Mouse (Mus musculus) common myeloid progenitor, adult 5-6 weeks (primary cell): ENCODE measurements around the gene Hes3. TPM values are rescaled to one million over a fixed set of nuclear protein-coding genes. Genes with fewer than 3 reads are reported as not detected.

ENCODE experiments used
- ATAC-seq: replicated peaks from 2 replicates; pipeline ENCODE4 v1.8.0; 2016; ENCODE audit warnings: low read depth, mild to moderate bottlenecking, moderate TSS enrichment, inconsistent platforms; ENCODE audit not compliant: poor library complexity, severe bottlenecking
- total RNA-seq: library from RNA; stranded (forward); fragments of 200-1000, 187-1606 nt; gene quantifications from 2 replicates; pipeline ENCODE4 v1.2.3, GENCODE M21; 2017

Gene Hes3
- total RNA-seq, 1 experiment from 2014 or later: not detected

DNA sequence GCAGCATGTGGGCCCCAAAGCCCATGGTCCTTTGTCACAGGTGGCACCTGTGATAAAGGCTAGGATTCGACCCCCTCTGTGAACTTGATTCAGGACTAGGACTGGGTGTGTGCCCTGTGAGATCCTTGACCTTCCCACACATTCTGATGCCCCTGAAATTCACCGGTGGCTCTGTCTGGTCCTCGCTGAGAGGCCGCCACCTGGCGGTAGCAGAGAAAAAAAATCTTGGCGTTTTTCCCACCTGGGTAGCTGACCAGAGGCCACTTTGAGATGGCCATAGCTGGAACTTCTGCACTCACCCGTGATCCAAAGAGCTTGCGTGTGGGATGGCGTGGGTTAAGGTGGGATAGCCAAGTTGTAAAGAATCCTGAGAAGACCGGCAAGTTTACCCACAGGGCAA is 6.0 kb downstream of the Hes3 start:
- ATAC-seq: no peak

DNA sequence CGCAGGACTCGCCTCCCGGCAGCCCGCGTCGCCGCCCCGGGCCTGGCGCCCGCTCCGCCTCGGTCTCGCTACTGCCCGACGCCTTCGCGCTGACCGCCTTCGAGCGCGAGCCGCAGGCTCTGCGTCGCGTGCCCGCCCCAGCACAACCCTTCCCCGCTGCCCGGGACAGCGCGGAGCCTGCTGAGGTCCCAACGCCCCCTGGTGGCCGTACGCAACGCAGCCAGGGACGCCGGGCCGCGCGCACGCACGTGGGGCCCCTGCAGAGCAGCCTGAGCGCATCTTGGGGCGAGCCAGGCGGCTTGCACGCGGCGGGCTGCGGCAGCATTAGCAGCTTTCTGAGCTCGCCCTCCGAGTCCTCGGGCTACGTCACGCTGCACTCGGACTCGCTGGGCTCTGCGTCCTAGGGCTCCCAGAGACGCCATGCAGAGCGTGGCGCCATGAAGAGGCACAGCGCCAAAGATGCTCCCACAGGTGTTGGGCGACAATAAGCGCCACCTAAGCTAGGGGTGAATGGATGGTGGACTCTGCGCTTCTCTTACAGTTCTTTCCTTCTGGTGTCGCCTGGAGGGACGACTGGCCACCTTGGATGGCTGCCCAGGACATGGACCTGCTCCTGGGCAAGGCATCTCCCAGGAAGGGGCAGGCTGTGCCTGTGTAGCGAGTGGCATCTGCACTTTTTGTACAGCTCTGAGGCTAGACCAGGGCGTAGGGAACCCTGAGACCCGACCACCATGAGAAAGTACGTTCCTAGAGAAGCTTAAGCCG is 8.1 kb downstream of the Hes3 start:
- peak; percentile 78 for ATAC-seq

DNA sequence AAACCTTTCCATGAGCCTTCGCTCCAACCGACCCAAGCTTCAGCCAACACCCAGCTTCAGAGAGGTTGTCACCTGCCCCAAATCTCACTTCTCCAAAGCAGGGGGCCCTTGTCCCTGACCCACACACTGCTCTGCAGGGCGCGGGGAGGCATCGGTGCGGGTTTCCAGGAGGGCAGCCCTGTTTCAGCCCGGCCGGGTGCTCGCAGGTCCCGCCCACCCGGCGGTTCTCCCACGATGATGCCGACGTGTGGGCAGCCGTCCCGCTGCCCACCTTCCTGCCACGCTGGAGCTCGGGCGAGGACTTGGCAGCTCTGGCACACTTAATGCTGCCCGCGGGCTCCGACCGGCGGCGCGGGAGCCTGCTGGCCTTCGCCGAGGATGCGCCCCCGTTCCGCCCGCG is 8.7 kb downstream of the Hes3 start:
- ATAC-seq: no peak

DNA sequence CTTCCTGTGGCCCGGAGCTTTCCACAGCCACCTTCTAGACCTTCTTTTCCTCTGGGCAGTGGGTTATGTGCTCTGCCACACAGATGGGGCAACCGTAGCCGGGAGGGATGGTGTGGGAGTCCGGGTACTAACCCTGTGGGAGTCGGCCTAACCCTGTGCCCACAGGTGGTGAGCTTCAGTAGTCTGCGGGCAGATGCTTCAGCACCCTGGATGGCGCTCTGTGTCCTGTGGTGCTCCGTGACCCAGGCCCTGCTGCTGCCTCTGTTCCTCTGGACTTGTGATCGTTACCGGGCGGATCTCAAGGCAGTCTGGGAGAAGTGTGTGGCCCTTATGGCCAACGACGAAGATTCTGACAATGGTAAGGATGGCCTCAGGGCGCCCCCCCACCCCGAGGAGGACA is 9.9 kb downstream of the Hes3 start:
- no peak for ATAC-seq

DNA sequence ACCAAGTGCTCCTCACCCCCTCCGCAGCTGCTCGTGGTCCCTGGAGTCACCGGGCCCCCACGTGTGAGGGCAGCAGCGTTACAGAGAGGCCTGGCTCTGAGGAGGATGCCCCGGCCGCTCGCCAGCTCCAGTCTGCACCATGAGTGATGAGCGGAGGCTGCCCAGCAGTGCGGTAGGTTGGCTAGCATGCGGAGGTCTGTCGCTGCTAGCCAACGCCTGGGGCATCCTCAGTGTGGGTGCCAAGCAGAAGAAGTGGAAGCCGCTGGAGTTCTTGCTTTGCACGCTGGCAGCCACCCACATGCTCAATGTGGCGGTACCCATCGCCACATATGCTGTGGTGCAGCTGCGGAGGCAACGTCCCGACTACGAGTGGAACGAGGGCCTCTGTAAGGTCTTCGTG is 12.5 kb downstream of the Hes3 start:
- ATAC-seq: no peak

DNA sequence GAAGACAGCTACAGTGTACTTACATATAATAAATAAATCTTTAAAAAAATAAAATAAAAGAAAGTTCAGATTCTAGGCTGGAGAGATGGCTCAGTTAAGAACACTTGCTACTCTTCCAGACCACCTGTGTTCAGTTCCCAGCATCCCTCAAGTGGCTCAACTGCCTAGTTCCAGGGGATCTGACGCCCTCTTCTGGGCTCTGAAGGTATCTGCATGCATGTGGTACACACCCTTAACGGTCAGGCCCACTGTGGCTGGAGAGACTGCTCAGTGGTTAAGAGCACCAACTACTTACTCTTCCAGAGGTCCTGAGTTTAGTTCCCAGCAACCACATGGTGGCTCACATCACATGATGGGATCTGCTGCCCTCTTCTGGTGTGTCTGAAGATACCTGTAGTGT is 13.5 kb downstream of the Hes3 start:
- no peak for ATAC-seq

DNA sequence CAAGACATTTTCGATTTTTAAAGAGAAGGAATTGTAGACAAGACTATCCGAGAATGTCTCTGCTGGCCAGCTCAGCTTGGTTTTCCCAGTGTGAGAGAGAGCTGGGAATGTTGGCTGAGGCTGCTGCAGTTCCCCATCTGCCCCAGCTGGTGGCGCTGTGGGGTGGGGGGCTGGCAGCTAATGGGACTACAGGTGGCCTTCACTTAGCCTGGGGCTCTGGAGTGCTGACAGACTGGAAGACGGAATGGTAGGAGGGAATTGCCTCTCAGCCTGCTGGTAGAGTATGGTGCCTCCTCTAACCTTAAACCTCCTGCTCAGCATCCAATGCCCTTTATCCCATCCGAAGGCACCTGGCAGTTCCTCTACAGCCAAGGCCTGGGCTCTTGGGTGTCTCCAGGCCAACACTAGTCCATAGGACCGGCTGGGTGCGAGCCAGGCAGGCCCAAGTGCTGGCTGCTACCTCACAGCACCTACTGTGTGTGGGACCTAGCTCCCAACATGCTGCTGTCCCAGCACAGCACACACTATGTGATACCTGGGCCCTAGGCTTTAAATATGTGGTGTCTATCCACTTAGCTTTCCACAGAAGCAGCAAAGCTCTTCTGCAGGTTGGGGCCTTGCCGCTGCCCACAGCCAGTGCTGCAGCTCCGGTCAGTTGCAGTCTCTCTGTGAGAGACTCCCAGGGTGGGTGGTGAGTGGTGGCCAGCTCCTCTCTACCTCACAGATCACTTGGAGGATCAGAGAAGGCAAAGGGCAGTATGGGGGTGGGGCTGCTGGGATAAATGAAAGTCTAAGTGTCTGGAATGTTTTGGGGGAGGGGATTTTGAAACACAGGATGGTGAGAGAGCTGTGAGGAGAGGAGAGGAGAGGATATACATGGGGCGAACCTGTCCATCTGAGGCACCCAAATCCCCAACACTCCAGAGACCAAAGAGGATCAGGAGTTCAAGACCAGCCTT is 14.8 kb downstream of the Hes3 start:
- ATAC-seq: no peak

DNA sequence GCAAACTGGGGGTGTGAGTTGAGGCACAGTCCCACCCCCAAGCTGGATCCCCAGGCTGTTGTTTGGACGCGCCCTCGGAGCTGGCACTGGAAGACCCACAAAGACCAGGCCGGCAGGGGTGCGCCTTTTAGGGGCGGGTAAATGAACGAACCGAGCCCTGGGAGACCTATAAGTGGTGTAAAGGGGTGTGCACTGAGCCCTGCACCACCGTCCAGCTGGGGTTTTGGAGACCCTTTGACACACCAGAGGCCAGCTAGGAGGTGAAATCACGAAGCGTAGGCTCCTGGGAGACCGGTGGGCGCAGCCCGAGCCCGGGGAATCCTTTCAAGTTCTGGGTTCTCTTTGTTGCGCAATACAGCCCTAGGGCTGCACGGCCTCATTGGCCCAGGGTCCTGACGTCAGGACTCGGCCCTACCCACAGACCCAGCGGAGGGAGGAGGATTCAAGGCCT is 16.8 kb downstream of the Hes3 start:
- peak; percentile 71 for ATAC-seq

DNA sequence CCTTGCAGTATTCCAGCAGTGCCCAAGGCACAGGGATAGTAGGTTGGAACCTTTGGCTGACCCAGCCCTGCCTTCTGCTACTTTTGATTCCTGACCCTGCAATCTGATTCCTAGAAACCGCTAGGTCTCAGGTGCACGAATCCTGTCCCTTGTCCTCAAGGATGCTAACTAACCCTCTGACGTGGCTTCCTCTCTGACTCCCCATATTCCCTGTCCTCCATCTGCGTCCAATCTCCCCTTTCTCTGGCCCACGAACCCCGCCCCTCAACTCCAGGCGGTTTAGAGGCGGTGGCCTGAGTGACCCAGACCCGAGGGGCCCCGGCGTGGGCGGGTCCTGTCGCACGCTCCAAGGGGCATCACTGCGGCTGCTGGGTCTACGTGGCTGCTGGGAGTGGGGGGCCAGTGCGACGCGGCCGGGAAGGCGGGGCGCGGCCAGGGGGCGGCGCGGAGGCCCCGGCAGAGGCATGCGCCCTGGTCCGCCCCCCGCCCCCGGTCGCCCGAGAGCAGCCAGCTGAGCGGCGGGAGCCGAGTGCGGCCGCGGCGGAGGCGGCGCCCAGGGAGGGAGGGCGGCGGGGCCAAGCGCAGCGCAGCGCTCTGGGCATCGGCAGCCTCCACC is 17.7 kb downstream of the Hes3 start, which contains the start of gene Gpr153:
TSS of gene Gpr153 (plus strand) at position 612 of the 616 bp plus-strand sequence.
- peak; percentile 22; the same call in 1 of the 2 replicates for ATAC-seq

DNA sequence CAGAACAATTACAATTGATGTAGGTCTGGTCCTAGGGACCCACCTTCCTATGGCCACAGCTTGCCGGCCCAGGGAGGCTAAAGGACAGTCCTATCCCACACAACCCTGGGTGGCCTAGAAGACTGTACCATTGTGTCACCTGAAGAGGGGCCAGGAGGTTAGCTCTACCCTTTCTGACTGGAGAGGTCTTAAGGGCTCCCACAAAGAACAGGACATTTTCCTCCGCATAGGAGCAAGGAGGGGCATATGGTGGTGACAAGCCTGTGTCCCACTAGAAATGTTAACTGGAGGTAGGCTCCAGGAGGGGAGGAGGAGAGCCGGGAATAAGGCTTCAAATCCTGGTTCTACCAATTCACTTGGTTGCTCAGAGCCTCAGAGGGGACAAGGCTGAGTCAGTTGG is 18.3 kb downstream of the Hes3 start:
- ATAC-seq: no peak

DNA sequence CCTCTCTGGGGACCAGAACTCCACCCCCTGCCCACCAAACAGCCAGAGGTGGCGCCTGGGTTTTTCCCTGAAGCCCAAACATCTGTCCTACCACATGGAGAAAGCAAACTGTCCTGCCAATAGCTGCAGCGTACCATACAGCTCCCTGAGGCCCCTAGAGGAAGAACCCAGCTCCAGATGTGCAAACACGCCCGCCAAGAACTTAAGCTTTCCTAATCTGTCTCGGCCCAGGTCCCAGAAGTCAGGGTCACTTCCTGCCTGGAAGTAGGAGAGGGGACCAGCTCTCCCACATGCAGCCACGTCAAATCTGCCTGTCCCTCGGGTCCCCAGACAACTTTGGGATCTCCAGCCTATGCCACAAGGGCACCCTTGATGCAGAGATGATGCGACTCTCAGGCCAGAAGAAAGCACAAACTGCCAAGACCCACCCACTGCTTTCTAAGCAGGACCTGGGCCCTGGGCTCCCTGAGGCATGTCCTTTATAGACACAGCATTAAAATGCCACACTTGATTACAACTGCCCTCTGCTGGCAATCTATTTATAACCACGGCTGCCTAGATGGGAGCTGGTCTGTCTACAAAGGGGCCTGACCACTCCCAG is 18.9 kb downstream of the Hes3 start:
- ATAC-seq: peak; percentile 22; the same call in 1 of the 2 replicates

DNA sequence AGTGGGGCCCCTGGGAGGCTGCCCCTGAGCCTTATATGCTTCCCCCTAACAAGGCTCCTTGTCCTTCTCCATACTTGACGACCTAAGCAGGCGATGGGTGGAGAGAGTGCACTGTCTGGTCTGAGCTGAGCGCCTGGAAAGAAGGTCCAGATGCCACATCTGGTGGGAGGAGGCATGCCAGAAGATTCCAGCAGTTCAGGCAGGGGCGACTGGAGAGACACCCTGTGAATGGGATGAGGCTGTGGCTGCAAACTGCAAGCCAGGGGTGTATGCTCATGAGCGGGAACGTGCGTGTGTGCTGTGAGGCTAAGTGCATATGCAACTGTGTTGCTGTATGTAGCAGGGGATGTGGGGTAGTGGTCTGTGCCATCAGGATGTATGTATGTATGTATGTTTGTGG is 19.5 kb downstream of the Hes3 start:
- no peak for ATAC-seq

DNA sequence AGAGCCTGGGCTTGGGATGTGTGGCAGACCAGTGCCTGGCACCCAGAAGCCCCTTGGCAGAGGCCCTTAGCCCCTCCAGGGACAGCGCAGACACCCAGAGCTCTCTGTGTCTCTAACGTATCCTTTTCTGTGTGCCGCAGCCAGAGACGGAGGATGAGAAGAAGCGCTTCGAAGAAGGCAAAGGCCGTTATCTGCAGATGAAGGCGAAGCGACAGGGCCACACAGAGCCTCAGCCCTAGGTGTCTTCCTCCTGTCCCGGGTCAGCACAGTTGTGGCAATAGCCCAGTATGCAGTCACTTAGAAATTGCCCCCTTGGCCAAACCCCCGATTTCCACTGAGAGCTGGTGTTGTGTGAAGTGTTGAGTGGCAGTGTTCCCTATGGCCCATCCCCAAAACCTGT is 20.1 kb downstream of the Hes3 start:
- no peak for ATAC-seq

DNA sequence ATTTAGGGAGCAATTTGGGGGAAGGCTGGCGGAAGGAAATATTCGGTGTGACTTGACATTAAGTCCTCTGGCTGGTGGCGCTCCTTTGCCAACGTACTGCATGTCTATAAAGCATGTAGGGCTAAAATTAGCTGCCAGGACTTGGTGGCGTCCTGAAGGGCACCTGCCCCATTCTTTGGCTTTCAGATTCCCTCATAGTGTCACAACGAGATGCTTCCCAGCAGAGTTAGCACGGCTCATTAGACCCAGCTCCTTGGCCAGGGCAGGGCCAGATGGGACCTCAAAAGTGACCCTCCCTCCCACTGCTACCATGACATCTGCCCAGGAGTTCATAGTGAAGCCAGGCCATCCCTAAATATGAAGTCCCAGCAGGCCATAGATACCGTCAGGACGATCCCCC is 20.9 kb downstream of the Hes3 start:
- ATAC-seq: no peak

DNA sequence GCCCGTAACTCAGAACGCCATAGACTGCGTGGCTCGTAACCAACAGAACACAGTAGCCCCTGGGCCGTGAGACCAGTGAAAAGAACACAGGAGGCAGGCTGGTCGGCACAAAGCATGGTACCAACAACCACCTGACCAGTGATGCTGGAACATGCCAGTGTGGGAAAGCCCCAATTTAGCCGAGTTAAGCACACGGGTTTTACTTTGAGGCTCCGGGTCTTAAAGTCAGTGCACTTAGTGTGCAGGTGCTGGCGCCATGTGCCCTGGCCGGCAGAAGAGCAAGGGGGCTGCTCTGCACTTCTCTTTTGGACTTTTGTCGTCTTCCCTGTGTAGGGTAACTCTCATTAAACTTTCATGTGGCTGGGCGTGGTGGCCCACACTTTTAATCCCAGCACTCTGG is 21.5 kb downstream of the Hes3 start:
- ATAC-seq: no peak

DNA sequence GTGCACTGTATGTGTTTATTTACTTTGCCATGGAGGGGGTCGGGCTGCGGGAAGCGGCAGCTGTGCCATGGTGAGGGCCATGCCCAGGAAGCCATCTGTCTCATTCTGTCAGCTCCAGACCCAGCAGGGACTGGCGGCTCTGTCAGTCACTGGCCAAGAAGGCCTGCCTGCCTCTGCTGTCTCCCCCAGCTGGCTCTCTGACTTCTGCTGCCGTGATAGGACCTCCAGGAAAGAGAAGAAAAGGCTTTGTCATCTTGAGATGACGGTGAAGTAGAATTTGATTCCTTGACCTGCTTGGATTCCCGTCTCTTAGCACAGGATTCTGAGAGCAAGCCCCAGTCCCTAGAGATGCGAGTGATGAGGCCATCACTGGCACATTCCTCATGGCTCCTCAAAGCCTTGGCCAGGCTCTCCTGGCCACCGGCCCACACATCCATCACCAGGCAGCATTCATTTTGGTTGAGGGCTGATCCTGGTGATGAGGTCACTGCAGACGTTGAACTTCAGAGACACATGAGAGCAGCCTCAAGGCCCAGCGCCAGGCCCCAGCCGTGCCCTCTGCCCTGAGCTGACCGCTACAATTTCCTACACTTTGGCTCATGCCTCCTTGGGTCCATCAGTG is 23.6 kb downstream of the Hes3 start:
- no peak for ATAC-seq

DNA sequence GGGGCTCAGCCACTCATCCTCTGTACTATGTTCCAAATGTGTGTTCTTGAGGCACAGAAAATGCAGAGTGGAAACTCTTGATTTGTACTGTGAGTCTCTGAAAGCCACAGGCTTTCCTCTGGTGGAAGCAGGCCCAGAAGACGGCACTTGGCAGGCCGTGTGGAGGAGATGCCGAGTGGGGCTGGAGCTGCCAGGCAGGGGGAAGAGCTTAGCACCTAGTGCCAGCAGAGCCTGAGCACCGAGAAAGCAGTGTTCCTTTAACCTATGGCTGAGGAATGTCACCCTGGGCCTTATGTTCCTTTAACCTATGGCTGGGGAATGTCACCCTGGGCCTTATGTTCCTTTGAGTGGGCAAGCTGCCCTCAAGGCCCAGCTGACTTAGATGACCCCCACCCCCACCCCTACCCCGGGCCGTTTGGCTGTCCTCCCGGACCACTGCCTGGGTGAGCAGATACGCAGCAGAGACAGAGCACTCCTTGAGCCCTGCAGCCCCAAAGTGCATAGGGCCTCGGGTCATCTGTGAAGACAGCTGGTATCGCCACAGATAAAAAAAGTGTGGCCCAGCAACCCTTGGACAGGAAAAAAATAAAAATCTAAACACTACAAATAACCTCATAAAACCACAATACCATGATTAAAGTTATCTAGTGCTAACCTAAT is 25.1 kb downstream of the Hes3 start:
- ATAC-seq: no peak

DNA sequence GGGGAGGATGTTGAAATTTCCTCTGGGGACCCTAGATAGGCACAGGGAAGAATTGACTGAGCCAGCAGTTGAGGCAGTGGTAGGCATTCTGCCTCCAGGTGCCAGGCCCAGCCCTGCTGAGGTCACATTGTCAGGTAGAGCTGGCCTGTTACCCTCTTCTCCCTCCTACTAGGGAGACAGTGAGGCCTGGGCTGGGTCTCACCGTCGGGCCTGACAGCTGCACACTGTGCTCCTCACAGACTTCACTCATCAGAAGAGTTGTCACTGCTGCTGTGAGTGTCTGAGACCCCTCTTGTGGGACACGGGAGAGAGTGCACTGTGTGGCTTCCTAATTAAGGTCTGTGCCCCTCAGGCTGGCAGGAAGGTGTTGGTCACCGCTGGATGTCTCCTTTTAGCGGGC is 25.7 kb downstream of the Hes3 start:
- ATAC-seq: no peak

DNA sequence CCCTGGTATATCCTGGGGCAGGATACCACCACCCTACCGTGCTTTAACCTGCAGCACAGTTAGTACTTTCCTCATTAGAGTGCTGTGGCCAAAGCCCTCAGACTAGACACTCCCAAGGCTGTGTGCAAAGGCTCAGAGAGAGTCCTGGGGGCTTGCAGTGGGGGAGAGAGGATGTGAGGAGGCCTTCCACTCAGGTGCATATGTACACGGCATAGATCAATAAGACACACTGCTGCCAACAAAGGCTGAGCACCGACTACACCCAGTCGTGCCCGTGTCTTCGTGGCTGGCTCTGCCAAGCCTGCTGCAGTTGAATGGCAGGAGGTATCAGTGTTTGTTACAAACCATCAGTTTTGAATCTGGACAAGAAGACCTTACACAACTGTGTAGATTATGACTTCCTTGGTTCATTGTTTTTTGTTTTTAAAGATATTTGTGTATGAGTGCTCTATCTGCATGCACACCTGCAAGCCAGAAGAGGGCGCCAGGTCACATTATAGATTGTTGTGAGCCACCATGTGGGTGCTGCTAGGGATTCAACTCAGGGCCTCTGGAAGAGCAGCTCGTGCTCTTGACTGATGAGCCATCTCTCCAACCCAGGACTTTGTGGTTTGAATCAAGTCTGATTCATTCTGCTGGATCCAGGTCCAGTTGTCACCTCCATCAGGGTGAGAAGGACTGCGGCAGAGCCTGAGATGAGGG is 26.4 kb downstream of the Hes3 start:
- ATAC-seq: 0 out of 2 replicates have a peak, but pooled peaks have one; percentile 20
